Mouse (Mus musculus): ENCODE measurements around the gene Gm13539.

- TF ChIP-seq CTCF (IDR thresholded peaks at IDR 0.05; ENCODE audit: extremely low read depth, insufficient read depth, insufficient read length, insufficient replicate concordance) (no peak), POLR2A (IDR thresholded peaks at IDR 0.05; ENCODE audit: low read depth, low read length) (no peak)
Measured at GRCm38 (mm10) chr2:25781957-25782356, at the start of gene Gm13539.
